Mouse (Mus musculus): ENCODE results near the gene Gucy2c. TPM values are rescaled to one million over a fixed set of nuclear protein-coding genes. Genes with fewer than 3 reads are reported as not detected.
"Not testable (repeated sequence)": the region's sequence is repeated elsewhere in the genome, so short reads cannot be mapped to it uniquely, and the experiment has no call there.

The Gucy2c gene
- polyA plus RNA-seq, 1 experiment from 2014 or later: 0.05 TPM

DNA sequence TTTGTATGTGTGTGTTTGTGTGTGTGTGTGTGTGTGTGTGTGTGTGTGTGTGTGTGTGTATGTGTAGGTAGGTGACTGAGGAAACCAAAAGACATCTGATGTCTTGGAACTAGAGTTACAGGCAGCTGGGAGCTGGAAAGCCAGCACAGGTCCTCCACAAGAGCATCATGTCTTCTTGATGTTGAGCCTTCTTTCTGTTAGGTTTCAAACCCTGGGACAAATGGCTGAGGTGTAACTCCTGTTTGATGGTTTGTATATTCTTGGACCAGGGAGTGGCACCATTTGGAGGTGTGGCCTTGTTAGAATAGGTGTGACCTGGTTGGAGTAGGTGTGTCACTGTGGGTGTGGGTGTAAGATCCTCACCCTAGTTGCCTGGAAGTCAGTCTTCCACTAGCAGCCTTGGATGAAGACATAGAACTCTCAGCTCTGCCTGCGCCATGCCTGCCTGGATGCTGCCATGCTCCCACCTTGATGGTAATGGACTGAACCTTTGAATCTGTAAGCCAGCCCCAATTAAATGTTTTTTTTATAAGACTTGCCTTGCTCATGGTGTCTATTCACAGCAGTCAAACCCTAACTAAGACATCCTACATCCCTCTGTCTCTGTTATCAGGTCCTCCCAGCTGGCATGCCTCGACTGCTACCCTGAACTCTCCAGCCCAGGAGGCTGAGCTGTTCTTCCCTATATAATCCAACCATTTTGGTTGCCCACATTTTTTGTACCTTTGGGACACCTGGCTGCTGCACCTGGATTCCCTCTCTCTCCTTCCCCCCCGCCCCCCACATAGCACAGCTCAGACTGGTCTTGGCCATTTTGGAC is 16.5 kb upstream of the Gucy2c start:
- H3K27ac ChIP-seq; H3K36me3 ChIP-seq; H3K9me3 ChIP-seq; H3K4me3 ChIP-seq; H3K27me3 ChIP-seq (ENCODE audit: insufficient read depth, poor library complexity, severe bottlenecking); DNase-seq (ENCODE audit: low spot score): not testable (repeated sequence)
- H3K4me1 ChIP-seq (replicated peaks): peaks cover 18% of the 10 kb centered on the region
- 90% methylated on average over 3 of the region's 3 CpGs for WGBS

DNA sequence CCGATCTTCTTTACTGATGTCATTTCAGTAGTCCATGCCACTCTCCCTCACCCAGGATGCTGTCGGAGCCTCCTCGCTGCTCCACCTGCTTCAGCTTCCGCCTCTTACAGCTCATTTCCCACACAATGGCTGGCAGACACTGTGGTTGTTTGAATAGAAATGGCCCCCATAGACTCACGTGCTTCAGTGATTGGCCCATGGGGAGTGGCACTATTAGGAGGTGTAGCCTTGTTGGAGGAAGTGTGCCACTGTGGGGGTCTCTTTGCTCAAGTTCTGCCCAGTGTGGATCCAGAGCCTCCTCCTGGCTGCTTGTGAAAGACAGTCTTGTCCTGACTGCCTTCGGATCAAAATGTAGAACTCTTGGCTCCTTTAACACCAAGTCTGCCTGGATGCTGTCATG is 14.3 kb upstream of the Gucy2c start:
- DNase-seq (ENCODE audit: low spot score): no peak
- Histone ChIP-seq H3K27me3 (ENCODE audit: insufficient read depth, poor library complexity, severe bottlenecking) (peaks cover 8% of the 10 kb centered on the region; the same call in 1 of the 2 replicates), H3K4me3 (no peak overlapping the region), H3K27ac (no peak overlapping the region), H3K9me3 (no peaks in the 10 kb centered on the region), H3K4me1 (replicated peaks) (peaks cover 18% of the 10 kb centered on the region), H3K36me3 (no peaks in the 10 kb centered on the region)
- WGBS: 59% methylated on average over 6 of the region's 6 CpGs

DNA sequence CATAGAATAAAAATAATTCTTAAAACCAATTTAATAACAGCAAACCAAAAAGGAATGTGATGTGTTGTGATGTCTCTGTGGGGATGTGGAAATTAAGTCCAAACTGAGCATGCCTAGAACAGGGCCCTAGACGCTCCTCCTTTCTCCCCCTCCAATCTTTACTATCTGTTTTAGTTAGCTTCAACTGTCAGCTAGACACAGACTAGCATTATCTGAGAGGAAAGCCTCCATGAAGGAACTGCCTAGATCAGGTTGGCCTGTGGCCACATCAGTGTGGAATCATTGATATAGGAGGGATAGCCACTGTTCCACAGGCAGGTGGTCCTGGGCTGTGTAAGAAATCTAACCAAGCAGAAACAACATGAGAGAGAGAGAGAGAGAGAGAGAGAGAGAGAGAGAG is 13.5 kb upstream of the Gucy2c start:
- H3K27me3 ChIP-seq (ENCODE audit: insufficient read depth, poor library complexity, severe bottlenecking): peaks cover 8% of the 10 kb centered on the region; the same call in 1 of the 2 replicates
- DNase-seq (ENCODE audit: low spot score): no peak
- 72% methylated on average over 1 of the region's 1 CpGs for WGBS
- no peak overlapping the region for H3K4me3 ChIP-seq
- no peaks in the 10 kb centered on the region for H3K36me3 ChIP-seq
- no peak overlapping the region for H3K27ac ChIP-seq
- peaks cover 18% of the 10 kb centered on the region for H3K4me1 ChIP-seq (replicated peaks)
- H3K9me3 ChIP-seq: no peaks in the 10 kb centered on the region

GRCm38 (mm10) chr6:136793831-136794525 is 12.4 kb upstream of the Gucy2c start:
- peak overlapping the region; percentile 55 for H3K4me3 ChIP-seq
- H3K36me3 ChIP-seq: no peaks in the 10 kb centered on the region
- DNase-seq (ENCODE audit: low spot score): peak; percentile 22
- H3K9me3 ChIP-seq: no peaks in the 10 kb centered on the region
- peaks cover 8% of the 10 kb centered on the region; the same call in 1 of the 2 replicates for H3K27me3 ChIP-seq (ENCODE audit: insufficient read depth, poor library complexity, severe bottlenecking)
- H3K27ac ChIP-seq: peak overlapping the region; percentile 68
- peaks cover 18% of the 10 kb centered on the region for H3K4me1 ChIP-seq (replicated peaks)
- WGBS: under 1% methylated on average over 24 of the region's 24 CpGs

DNA sequence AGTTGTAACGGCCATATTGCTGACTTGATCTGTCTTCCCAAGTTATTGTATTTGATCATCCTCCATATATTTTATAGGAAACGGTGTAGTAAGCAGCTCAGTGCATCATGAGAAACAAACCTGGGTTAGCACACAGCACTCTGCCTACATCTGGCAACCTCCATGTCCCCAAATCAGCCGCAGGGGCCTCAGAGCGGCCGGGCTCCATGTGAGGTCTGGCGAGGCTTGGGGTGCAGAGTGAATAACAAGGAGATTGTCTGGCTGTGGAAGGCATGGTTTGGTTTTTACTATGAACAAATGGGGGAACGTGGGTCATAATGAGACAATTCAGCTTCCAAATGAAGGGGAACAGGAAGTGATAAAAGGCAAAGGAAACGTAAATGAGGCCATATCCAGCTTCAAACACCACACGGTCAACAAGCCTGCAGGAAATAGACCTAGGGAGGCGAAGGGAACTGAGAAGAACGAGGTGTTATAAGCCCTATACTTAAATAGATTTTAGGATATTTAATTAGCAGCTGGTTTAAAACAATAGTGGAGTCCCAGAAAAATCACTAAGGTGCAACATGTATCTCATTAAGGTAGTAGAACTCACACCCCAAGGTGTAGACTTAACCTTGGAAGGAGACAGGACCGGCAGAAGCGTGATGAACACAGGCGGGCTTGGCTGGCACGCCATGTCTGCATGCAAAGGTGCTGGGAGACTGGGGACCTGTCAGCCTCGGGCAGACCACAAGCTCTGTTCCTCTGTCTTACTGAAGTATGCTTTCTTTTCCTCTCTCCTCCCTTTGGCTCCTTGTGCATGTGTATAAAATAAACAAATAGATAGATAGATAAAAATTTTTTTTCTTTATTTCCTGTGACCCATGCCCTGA is 11.6 kb upstream of the Gucy2c start:
- no peak for DNase-seq (ENCODE audit: low spot score)
- Histone ChIP-seq H3K36me3 (no peaks in the 10 kb centered on the region), H3K9me3 (no peaks in the 10 kb centered on the region), H3K4me3 (peak overlapping the region; percentile 55), H3K4me1 (replicated peaks) (peaks cover 18% of the 10 kb centered on the region), H3K27me3 (ENCODE audit: insufficient read depth, poor library complexity, severe bottlenecking) (peaks cover 8% of the 10 kb centered on the region; the same call in 1 of the 2 replicates), H3K27ac (no peak overlapping the region)
- WGBS: 33% methylated on average over 16 of the region's 16 CpGs

- H3K4me3 ChIP-seq: no peak overlapping the region
- H3K27ac ChIP-seq: no peak overlapping the region
- no peak for DNase-seq (ENCODE audit: low spot score)
- peaks cover 8% of the 10 kb centered on the region; the same call in 1 of the 2 replicates for H3K27me3 ChIP-seq (ENCODE audit: insufficient read depth, poor library complexity, severe bottlenecking)
- H3K36me3 ChIP-seq: no peaks in the 10 kb centered on the region
- no peaks in the 10 kb centered on the region for H3K9me3 ChIP-seq
- WGBS: 80% methylated on average over 5 of the region's 5 CpGs
- peaks cover 17% of the 10 kb centered on the region for H3K4me1 ChIP-seq (replicated peaks)
Observed at GRCm38 (mm10) chr6:136789391-136789971, 7.9 kb upstream of the Gucy2c start.

DNA sequence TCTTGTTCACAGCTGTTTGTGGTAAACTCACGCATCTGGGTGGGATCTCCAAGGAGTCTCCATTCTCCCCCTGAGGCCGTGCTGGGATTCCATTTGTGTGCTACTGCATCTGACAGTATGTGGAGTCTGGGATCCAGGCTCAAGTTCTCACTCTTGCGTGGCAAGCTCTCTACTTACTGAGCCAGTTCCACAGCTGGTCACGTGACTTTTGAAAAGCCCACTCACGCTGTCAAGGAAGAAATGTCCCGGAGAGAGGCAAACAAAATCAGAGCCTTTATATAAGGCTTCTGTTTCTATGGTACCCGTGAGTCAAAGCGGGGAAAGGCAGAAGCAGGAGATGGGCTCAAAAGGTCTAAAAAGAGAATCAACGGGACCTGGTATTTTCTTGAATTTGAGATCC is 1.2 kb upstream of the Gucy2c start:
- Histone ChIP-seq H3K9me3 (no peaks in the 10 kb centered on the region), H3K27ac (no peak overlapping the region), H3K36me3 (no peaks in the 10 kb centered on the region), H3K4me1 (replicated peaks) (no peaks in the 10 kb centered on the region), H3K4me3 (no peak overlapping the region), H3K27me3 (ENCODE audit: insufficient read depth, poor library complexity, severe bottlenecking) (no peaks in the 10 kb centered on the region)
- DNase-seq (ENCODE audit: low spot score): no peak
- 83% methylated on average over 9 of the region's 9 CpGs for WGBS

DNA sequence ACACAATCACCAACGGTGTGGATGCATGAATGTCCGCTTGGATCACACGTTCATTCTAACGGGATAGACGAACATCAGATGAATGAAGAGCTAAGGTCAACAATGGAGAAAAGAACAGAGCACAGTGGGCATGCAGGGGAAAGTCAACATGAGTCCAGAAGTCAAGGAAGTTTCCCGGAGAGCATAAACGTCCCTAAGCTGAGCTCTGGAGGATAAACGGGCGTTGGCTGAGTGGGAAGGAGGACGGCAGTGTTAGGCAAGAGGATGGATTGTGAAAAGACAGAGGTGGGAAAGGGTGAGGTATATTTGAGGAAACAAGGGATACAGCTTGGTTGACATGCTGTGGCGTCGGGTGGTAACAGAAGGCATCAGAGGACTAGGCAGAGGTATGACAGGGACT is 581 bp upstream of the Gucy2c start:
- WGBS: 83% methylated on average over 12 of the region's 12 CpGs
- H3K9me3 ChIP-seq: no peaks in the 10 kb centered on the region
- H3K27me3 ChIP-seq (ENCODE audit: insufficient read depth, poor library complexity, severe bottlenecking): no peaks in the 10 kb centered on the region
- no peaks in the 10 kb centered on the region for H3K36me3 ChIP-seq
- no peak overlapping the region for H3K4me3 ChIP-seq
- DNase-seq (ENCODE audit: low spot score): no peak
- H3K27ac ChIP-seq: no peak overlapping the region
- no peaks in the 10 kb centered on the region for H3K4me1 ChIP-seq (replicated peaks)

GRCm38 (mm10) chr6:136776392-136776791 is 5.2 kb downstream of the Gucy2c start:
- no peak for DNase-seq (ENCODE audit: low spot score)
- Histone ChIP-seq H3K27ac (no peak overlapping the region), H3K36me3 (no peaks in the 10 kb centered on the region), H3K9me3 (no peaks in the 10 kb centered on the region), H3K27me3 (ENCODE audit: insufficient read depth, poor library complexity, severe bottlenecking) (no peaks in the 10 kb centered on the region), H3K4me3 (no peak overlapping the region), H3K4me1 (replicated peaks) (no peaks in the 10 kb centered on the region)
- 94% methylated on average over 1 of the region's 1 CpGs for WGBS

DNA sequence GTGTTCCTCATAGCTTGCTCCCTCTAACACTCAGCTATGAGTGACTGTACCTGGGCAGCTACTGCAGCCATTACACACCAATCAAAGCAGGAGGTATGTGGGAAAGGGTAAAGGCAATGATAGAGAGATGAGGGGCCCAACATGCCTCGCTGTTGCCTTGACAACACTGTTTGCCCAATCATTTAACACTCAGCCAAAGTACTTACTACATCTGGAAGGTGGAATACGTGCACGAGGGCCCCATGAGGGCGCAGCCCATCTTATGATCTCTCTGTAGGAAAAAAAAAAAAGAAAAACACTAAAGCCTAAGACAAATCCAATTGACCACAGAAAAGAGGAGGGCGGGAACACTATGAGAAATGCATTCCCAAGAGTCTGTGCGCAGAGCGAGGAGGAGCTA is 11.7 kb downstream of the Gucy2c start:
- no peak overlapping the region for H3K27ac ChIP-seq
- no peaks in the 10 kb centered on the region for H3K9me3 ChIP-seq
- no peaks in the 10 kb centered on the region for H3K27me3 ChIP-seq (ENCODE audit: insufficient read depth, poor library complexity, severe bottlenecking)
- no peak overlapping the region for H3K4me3 ChIP-seq
- 83% methylated on average over 7 of the region's 7 CpGs for WGBS
- no peaks in the 10 kb centered on the region for H3K36me3 ChIP-seq
- no peak for DNase-seq (ENCODE audit: low spot score)
- no peaks in the 10 kb centered on the region for H3K4me1 ChIP-seq (replicated peaks)

DNA sequence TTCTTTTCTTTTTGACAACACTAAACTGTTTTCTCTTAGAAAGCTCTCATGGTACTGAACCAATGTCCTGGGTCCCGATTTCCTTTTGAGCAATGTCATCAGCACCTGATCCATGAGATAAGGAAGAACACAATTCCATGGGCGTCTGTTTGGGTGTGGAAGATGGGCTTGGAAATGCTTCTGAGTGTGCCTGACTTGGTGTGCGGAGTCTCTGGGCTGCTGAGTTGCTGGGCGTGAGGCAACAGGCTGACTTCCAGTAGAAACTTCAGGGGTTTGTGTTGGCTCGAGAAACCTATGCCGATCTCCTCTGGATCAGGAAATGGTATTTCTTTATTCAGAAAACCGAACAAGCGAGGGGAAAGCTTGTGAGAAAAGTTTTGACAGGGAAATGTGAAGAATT is 12.4 kb downstream of the Gucy2c start:
- H3K27ac ChIP-seq: no peak overlapping the region
- no peak overlapping the region for H3K4me3 ChIP-seq
- no peaks in the 10 kb centered on the region for H3K27me3 ChIP-seq (ENCODE audit: insufficient read depth, poor library complexity, severe bottlenecking)
- 88% methylated on average over 8 of the region's 8 CpGs for WGBS
- no peak for DNase-seq (ENCODE audit: low spot score)
- H3K4me1 ChIP-seq (replicated peaks): no peaks in the 10 kb centered on the region
- no peaks in the 10 kb centered on the region for H3K36me3 ChIP-seq
- H3K9me3 ChIP-seq: no peaks in the 10 kb centered on the region

DNA sequence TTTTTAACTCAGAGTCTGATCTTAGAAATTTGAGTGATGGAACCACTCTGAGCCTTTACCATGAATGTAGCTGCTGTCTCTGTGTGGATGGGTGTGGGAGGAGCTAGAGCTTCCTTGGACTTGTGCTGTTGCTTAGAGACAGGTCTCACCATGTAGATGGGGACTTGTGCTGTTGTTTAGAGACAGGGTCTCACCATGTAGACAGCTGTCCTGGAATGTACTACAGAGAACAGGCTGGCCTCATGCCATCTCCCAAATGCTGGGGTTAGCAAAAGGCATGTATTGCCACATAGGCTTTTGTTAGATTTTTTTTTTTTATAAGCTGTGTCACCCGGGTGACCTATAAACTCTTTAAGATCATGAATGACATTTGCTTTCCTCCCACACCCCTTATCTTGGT is 17.7 kb downstream of the Gucy2c start:
- Histone ChIP-seq H3K9me3 (no peaks in the 10 kb centered on the region), H3K27me3 (ENCODE audit: insufficient read depth, poor library complexity, severe bottlenecking) (no peaks in the 10 kb centered on the region), H3K36me3 (no peaks in the 10 kb centered on the region), H3K4me1 (replicated peaks) (no peaks in the 10 kb centered on the region), H3K27ac (no peak overlapping the region), H3K4me3 (no peak overlapping the region)
- WGBS: 87% methylated on average over 1 of the region's 1 CpGs
- no peak for DNase-seq (ENCODE audit: low spot score)

All from hindbrain, embryonic 10.5 days (tissue).